Mouse (Mus musculus): Measurements from ENCODE around the gene E2f1.

The E2f1 gene

GRCm38 (mm10) chr2:154581421-154581820, 11.7 kb upstream of the E2f1 start:
- DNase-seq (ENCODE audit: low read depth): no peak

- no peak for DNase-seq (ENCODE audit: low read depth)
These were observed 10.9 kb upstream of the E2f1 start for GRCm38 (mm10) chr2:154580586-154580985.

- no peak for DNase-seq (ENCODE audit: low read depth)
These were observed 8.0 kb upstream of the E2f1 start for GRCm38 (mm10) chr2:154577744-154578067.

- no peak for DNase-seq (ENCODE audit: low read depth)
These were observed 7.4 kb upstream of the E2f1 start for GRCm38 (mm10) chr2:154576876-154577743.

GRCm38 (mm10) chr2:154574271-154574670, 4.6 kb upstream of the E2f1 start:
- no peak for DNase-seq (ENCODE audit: low read depth)

- no peak for DNase-seq (ENCODE audit: low read depth)
These were observed 3.3 kb upstream of the E2f1 start for GRCm38 (mm10) chr2:154572996-154573395.

- DNase-seq (ENCODE audit: low read depth): no peak
These were observed 2.3 kb upstream of the E2f1 start for GRCm38 (mm10) chr2:154571976-154572375.

GRCm38 (mm10) chr2:154571266-154571665, 1.6 kb upstream of the E2f1 start:
- DNase-seq (ENCODE audit: low read depth): peak; percentile 18

- DNase-seq (ENCODE audit: low read depth): peak; percentile 26
These were observed 974 bp upstream of the E2f1 start for GRCm38 (mm10) chr2:154570666-154571065.

- DNase-seq (ENCODE audit: low read depth): peak; percentile 73
These were observed 482 bp downstream of the E2f1 start for GRCm38 (mm10) chr2:154569071-154569748.

- DNase-seq (ENCODE audit: low read depth): no peak
These were observed 1.2 kb downstream of the E2f1 start for GRCm38 (mm10) chr2:154568329-154569070.

- DNase-seq (ENCODE audit: low read depth): no peak
These were observed 1.9 kb downstream of the E2f1 start for GRCm38 (mm10) chr2:154567766-154568165.

- no peak for DNase-seq (ENCODE audit: low read depth)
These were observed 3.1 kb downstream of the E2f1 start for GRCm38 (mm10) chr2:154566641-154567040.

- no peak for DNase-seq (ENCODE audit: low read depth)
These were observed 4.1 kb downstream of the E2f1 start for GRCm38 (mm10) chr2:154565562-154565961.

GRCm38 (mm10) chr2:154563612-154564170, 6.0 kb downstream of the E2f1 start:
- DNase-seq (ENCODE audit: low read depth): no peak

- peak; percentile 50 for DNase-seq (ENCODE audit: low read depth)
These were observed 11.2 kb downstream of the E2f1 start, which contains the start of gene Necab3 for GRCm38 (mm10) chr2:154558264-154559039. Necab3 (minus strand) TSS chr2:154558890.

GRCm38 (mm10) chr2:154557184-154557832, 12.4 kb downstream of the E2f1 start:
- DNase-seq (ENCODE audit: low read depth): no peak

- no peak for DNase-seq (ENCODE audit: low read depth)
These were observed 14.5 kb downstream of the E2f1 start for GRCm38 (mm10) chr2:154555235-154555634.

GRCm38 (mm10) chr2:154552424-154552907, 17.2 kb downstream of the E2f1 start:
- DNase-seq (ENCODE audit: low read depth): peak; percentile 71

GRCm38 (mm10) chr2:154551927-154552326, 17.8 kb downstream of the E2f1 start:
- no peak for DNase-seq (ENCODE audit: low read depth)

GRCm38 (mm10) chr2:154551476-154551875, 18.2 kb downstream of the E2f1 start, which contains the start of gene Actl10:
Actl10 (plus strand) TSS chr2:154551776.
- DNase-seq (ENCODE audit: low read depth): no peak
